Mouse (Mus musculus) G1E (cell line): ENCODE results near the gene Fpr2. TPM values are rescaled to one million over a fixed set of nuclear protein-coding genes. Genes with fewer than 3 reads are reported as not detected.

ENCODE experiments used
- ATAC-seq: 2 replicates; pipeline ENCODE4 v1.8.0; 2016; ENCODE audit warnings: mild to moderate bottlenecking; ENCODE audit not compliant: insufficient number of reproducible peaks, poor library complexity, low FRiP score, severe bottlenecking; ENCODE audit errors: extremely low read depth
- DNase-seq: peaks from one replicate; pipeline ENCODE4 v3.0.0; 2012; ENCODE audit warnings: low spot score
- H3K27me3 ChIP-seq: 2 replicates; pipeline ENCODE4 v1.6.1; 2012; ENCODE audit warnings: mild to moderate bottlenecking, low read length, inconsistent platforms; ENCODE audit not compliant: insufficient read depth
- H3K36me3 ChIP-seq: replicated peaks from 2 replicates; pipeline ENCODE3; 2012; ENCODE audit warnings: mild to moderate bottlenecking, inconsistent platforms
- H3K4me1 ChIP-seq: 2 replicates; pipeline ENCODE4 v1.6.1; 2012; ENCODE audit warnings: low read depth, low read length, inconsistent platforms, mixed read lengths; ENCODE audit not compliant: insufficient read depth
- H3K4me3 ChIP-seq: 2 replicates; pipeline ENCODE4 v1.5.1; 2012; ENCODE audit warnings: low read depth, mild to moderate bottlenecking, inconsistent platforms, low read length, moderate library complexity, mixed read lengths
- H3K9me3 ChIP-seq: replicated peaks from 2 replicates; pipeline ENCODE4 v1.6.1; 2012; ENCODE audit warnings: inconsistent platforms
- CTCF ChIP-seq: IDR thresholded peaks from 2 replicates; pipeline ENCODE4 v1.5.1; 2012; ENCODE audit warnings: low read depth, low read length, inconsistent platforms, mixed read lengths
- GATA1 ChIP-seq: IDR thresholded peaks from 2 replicates; pipeline ENCODE4 v1.6.1; 2012; ENCODE audit warnings: borderline replicate concordance, low read length, inconsistent platforms, mixed read lengths
- GATA2 ChIP-seq: IDR thresholded peaks from 2 replicates; pipeline ENCODE4 v1.6.1; 2012; ENCODE audit warnings: low read depth, low read length, inconsistent platforms, borderline replicate concordance
- POLR2AphosphoS5 ChIP-seq: IDR thresholded peaks from 2 replicates; pipeline ENCODE4 v1.6.1; 2012; ENCODE audit warnings: low read depth, low read length, inconsistent platforms; ENCODE audit not compliant: insufficient replicate concordance
- TAL1 ChIP-seq: conservative IDR thresholded peaks from 2 replicates; pipeline ENCODE4 v1.6.1; 2012; ENCODE audit warnings: low read depth, low read length, inconsistent platforms, mixed read lengths
- polyA plus RNA-seq: library from polyadenylated mRNA; stranded (reverse); fragments of >175 nt; gene quantifications from 2 replicates; pipeline ENCODE4 v1.2.3, GENCODE M21; 2012
- total RNA-seq, 2 experiments: library from RNA; stranded (forward) in 1 of 2; stranded (reverse) in 1 of 2; fragments of 200-1000 nt in 1 of 2; fragments of >200 nt in 1 of 2; fragmentation: Nextera tagmentation in 1 of 2; gene quantifications; 2 replicates each; pipeline ENCODE4 v1.2.3; 2014 to 2017

The Fpr2 gene
- total and polyA plus RNA-seq, 3 experiments, result 0.16 TPM; not detected in 2

GRCm38 (mm10) chr17:17857446-17857845 lies 30.2 kb upstream of the Fpr2 start:
- Histone ChIP-seq H3K4me1 (no peaks in the 10 kb centered on the region), H3K9me3 (no peaks in the 10 kb centered on the region), H3K27me3 (peaks cover 18% of the 10 kb centered on the region), H3K36me3 (no peaks in the 10 kb centered on the region), H3K4me3 (no peak overlapping the region)
- no peak for TF ChIP-seq TAL1
- no peak for TF ChIP-seq GATA1
- TF ChIP-seq POLR2AphosphoS5, result no peak
- no peak for TF ChIP-seq GATA2
- TF ChIP-seq CTCF, result no peak
- no peak for DNase-seq
- no peak for ATAC-seq

- Histone ChIP-seq H3K4me1 (no peaks in the 10 kb centered on the region), H3K4me3 (no peak overlapping the region), H3K9me3 (no peaks in the 10 kb centered on the region), H3K36me3 (no peaks in the 10 kb centered on the region), H3K27me3 (peaks cover 21% of the 10 kb centered on the region)
- ATAC-seq, result peak; percentile 54; the same call in 1 of the 2 replicates
- TF ChIP-seq GATA1 (no peak), TAL1 (no peak), POLR2AphosphoS5 (no peak), CTCF (no peak), GATA2 (no peak)
- DNase-seq, result no peak
These were observed 27.5 kb upstream of the Fpr2 start for GRCm38 (mm10) chr17:17860110-17860509.

- TF ChIP-seq POLR2AphosphoS5 (no peak), TAL1 (no peak), GATA1 (no peak), CTCF (no peak), GATA2 (no peak)
- DNase-seq (no peak), ATAC-seq (no peak)
- H3K4me3 ChIP-seq, result no peak overlapping the region
- H3K36me3 ChIP-seq, result no peaks in the 10 kb centered on the region
- no peaks in the 10 kb centered on the region for H3K9me3 ChIP-seq
- peaks cover 15% of the 10 kb centered on the region for H3K27me3 ChIP-seq
- no peaks in the 10 kb centered on the region for H3K4me1 ChIP-seq
These were observed 25.3 kb upstream of the Fpr2 start for GRCm38 (mm10) chr17:17862360-17862759.

GRCm38 (mm10) chr17:17865168-17865567 lies 22.5 kb upstream of the Fpr2 start:
- TF ChIP-seq TAL1 (no peak), GATA1 (no peak), POLR2AphosphoS5 (no peak), GATA2 (no peak), CTCF (no peak)

GRCm38 (mm10) chr17:17866801-17867469 lies 20.7 kb upstream of the Fpr2 start:
- H3K9me3 ChIP-seq, result no peaks in the 10 kb centered on the region
- no peak overlapping the region for H3K4me3 ChIP-seq
- DNase-seq (no peak), ATAC-seq (no peak)
- TF ChIP-seq GATA1, result no peak
- no peak for TF ChIP-seq POLR2AphosphoS5
- TF ChIP-seq GATA2, result no peak
- TF ChIP-seq TAL1, result no peak
- TF ChIP-seq CTCF, result no peak
- no peaks in the 10 kb centered on the region for H3K4me1 ChIP-seq
- no peaks in the 10 kb centered on the region for H3K36me3 ChIP-seq
- H3K27me3 ChIP-seq, result peaks cover 13% of the 10 kb centered on the region

More at GRCm38 (mm10) chr17:17865168-17865567, 22.5 kb upstream of the Fpr2 start:
- no peak overlapping the region for H3K4me3 ChIP-seq
- H3K9me3 ChIP-seq, result no peaks in the 10 kb centered on the region
- H3K4me1 ChIP-seq, result no peaks in the 10 kb centered on the region
- ATAC-seq (no peak), DNase-seq (no peak)
- H3K36me3 ChIP-seq, result no peaks in the 10 kb centered on the region
- peaks cover 15% of the 10 kb centered on the region for H3K27me3 ChIP-seq

- no peak for TF ChIP-seq GATA2
- TF ChIP-seq GATA1, result no peak
- no peak for TF ChIP-seq POLR2AphosphoS5
- TF ChIP-seq TAL1, result no peak
- TF ChIP-seq CTCF, result no peak
These were observed 16.6 kb upstream of the Fpr2 start for GRCm38 (mm10) chr17:17870892-17871550.

More at GRCm38 (mm10) chr17:17870892-17871550, 16.6 kb upstream of the Fpr2 start:
- Histone ChIP-seq H3K4me1 (no peaks in the 10 kb centered on the region), H3K4me3 (no peak overlapping the region), H3K36me3 (no peaks in the 10 kb centered on the region), H3K9me3 (no peaks in the 10 kb centered on the region), H3K27me3 (no peaks in the 10 kb centered on the region)
- DNase-seq (no peak), ATAC-seq (0 out of 2 replicates have a peak, but pooled peaks have one; percentile 4)
